Mouse (Mus musculus) forebrain, embryonic 15.5 days (tissue): ENCODE results near the gene Pdap1. TPM values are rescaled to one million over a fixed set of nuclear protein-coding genes. Genes with fewer than 3 reads are reported as not detected.

Source experiments
- ATAC-seq: fragments of 200-750 bp; cut with Nextera tagmentation; replicated peaks from 2 replicates; pipeline ENCODE4 v1.8.0; 2017; ENCODE audit warnings: mild to moderate bottlenecking, moderate TSS enrichment, moderate library complexity
- H3K27ac ChIP-seq: fragments of 300-500 bp; sonication (generic); replicated peaks from 2 replicates; pipeline ENCODE4 v1.5.1; 2015; ENCODE audit warnings: mild to moderate bottlenecking, inconsistent platforms
- H3K27me3 ChIP-seq: fragments of 300-500 bp; sonication (generic); 2 replicates; pipeline ENCODE4 v1.6.1; 2015; ENCODE audit warnings: inconsistent platforms
- H3K36me3 ChIP-seq: fragments of 300-500 bp; sonication (generic); 2 replicates; pipeline ENCODE4 v1.6.1; 2015; ENCODE audit warnings: mild to moderate bottlenecking, inconsistent platforms
- H3K4me1 ChIP-seq: fragments of 300-500 bp; sonication (generic); 2 replicates; pipeline ENCODE4 v1.6.1; 2015; ENCODE audit warnings: inconsistent platforms
- H3K4me2 ChIP-seq: fragments of 300-500 bp; sonication (generic); replicated peaks from 2 replicates; pipeline ENCODE4 v1.6.1; 2015; ENCODE audit warnings: mild to moderate bottlenecking, inconsistent platforms
- H3K4me3 ChIP-seq: fragments of 300-500 bp; sonication (generic); 2 replicates; pipeline ENCODE4 v1.5.1; 2015; ENCODE audit warnings: mild to moderate bottlenecking, inconsistent platforms
- H3K9ac ChIP-seq: fragments of 300-500 bp; sonication (generic); replicated peaks from 2 replicates; pipeline ENCODE4 v1.6.1; 2015; ENCODE audit warnings: mild to moderate bottlenecking, inconsistent platforms
- H3K9me3 ChIP-seq: fragments of 300-500 bp; sonication (generic); 2 replicates; pipeline ENCODE4 v1.6.1; 2016; ENCODE audit warnings: inconsistent platforms
- WGBS: fragments of 180-500 bp; shearing (Covaris S2); methylation state at CpG from one replicate; pipeline ENCODE4 v1.1.7; 2015; ENCODE audit warnings: mixed read lengths; 5-methylcytosine and 5-hydroxymethylcytosine counted together
- polyA plus RNA-seq: library from polyadenylated mRNA; unstranded; fragments of >200 nt; fragmentation: Nextera tagmentation; extraction: Ambion mirVana; gene quantifications from 2 replicates; pipeline ENCODE4 v1.2.1, GENCODE M21; 2015

The Pdap1 gene
- 110 and 114 TPM in 2 replicates for polyA plus RNA-seq

DNA sequence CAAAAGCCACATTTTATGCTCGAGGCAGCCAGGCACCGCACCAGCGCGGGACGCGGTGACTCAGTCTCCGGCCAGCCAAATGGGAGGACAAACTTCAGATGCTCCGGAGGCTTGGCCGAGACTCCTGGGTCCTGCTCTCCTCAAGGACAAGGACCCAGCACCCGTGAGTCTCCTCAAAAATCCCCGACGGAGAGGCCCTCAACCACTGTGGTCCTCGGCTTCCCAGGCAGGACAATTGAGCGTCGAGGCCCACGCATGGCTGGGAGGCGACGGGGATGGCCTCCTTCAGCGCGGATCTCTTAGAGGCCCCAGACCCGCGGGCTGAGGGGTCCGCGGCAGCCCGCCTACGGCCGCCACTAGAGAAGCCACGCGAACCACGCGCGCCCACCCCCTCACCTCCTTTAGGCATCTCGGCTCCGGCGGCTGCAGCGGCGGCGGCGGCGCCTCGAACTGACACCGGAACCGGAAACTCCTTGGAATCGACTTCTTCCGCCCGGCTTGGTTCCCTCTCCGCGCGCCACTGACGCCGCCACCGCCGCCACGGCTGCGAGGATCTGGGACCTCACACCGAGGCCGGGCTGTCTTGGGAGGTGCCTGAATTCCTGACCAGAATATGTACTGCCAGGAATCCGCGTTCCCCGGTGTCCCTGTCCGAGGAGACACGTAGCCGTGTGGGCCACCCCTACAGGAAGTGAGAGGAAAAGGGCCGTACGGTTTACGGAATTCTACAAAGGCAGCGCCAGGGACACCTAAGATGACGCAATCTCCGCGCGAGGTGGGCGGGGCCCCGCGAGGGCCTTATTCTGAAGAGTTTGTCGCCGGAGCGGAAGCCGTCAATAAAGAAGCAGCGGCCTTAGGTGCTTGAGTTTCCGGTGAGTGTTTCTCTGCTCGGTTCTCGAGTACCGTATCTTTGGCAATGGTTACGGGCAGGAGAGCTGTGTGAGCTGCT is at the start of gene Pdap1, which contains the start of gene Bud31:
Gene Pdap1, minus strand, starts transcription at position 668 of the 949 bp plus-strand sequence.
Gene Bud31, plus strand, starts transcription at position 792 of the 949 bp plus-strand sequence.
- H3K9me3 ChIP-seq = no peaks in the 10 kb centered on the region
- H3K27ac ChIP-seq = peak within 1 kb of the TSS; percentile 94
- H3K4me2 ChIP-seq = peak within 1 kb of the TSS; percentile 75
- peak within 1 kb of the TSS; percentile 76 for H3K9ac ChIP-seq
- peak within 1 kb of the TSS; percentile 81 for H3K4me3 ChIP-seq
- WGBS = under 1% methylated on average over 83 of the region's 84 CpGs
- peaks cover 28% of the 10 kb centered on the region for H3K4me1 ChIP-seq
- no peaks in the 10 kb centered on the region for H3K27me3 ChIP-seq
- ATAC-seq = peak; percentile 96
- H3K36me3 ChIP-seq = peaks cover 46% of the 10 kb centered on the region

GRCm38 (mm10) chr5:145189416-145189815 is 49.4 kb upstream of the Pdap1 start:
- Histone ChIP-seq H3K27me3 (no peaks in the 10 kb centered on the region), H3K9ac (no peak overlapping the region), H3K4me3 (no peak overlapping the region), H3K4me1 (peaks cover 25% of the 10 kb centered on the region), H3K4me2 (no peak overlapping the region), H3K9me3 (no peaks in the 10 kb centered on the region), H3K36me3 (peaks cover 47% of the 10 kb centered on the region), H3K27ac (no peak overlapping the region)
- no peak for ATAC-seq
- WGBS = 97% methylated on average over 6 of the region's 6 CpGs

- H3K36me3 ChIP-seq = peaks cover 78% of the 10 kb centered on the region
- no peak overlapping the region for H3K27ac ChIP-seq
- no peak overlapping the region for H3K4me2 ChIP-seq
- no peaks in the 10 kb centered on the region for H3K27me3 ChIP-seq
- peaks cover 14% of the 10 kb centered on the region for H3K4me1 ChIP-seq
- H3K4me3 ChIP-seq = no peak overlapping the region
- ATAC-seq = no peak
- WGBS = 95% methylated on average over 2 of the region's 2 CpGs
- H3K9ac ChIP-seq = no peak overlapping the region
- H3K9me3 ChIP-seq = no peaks in the 10 kb centered on the region
Measured at GRCm38 (mm10) chr5:145185244-145185643, 45.2 kb upstream of the Pdap1 start.

DNA sequence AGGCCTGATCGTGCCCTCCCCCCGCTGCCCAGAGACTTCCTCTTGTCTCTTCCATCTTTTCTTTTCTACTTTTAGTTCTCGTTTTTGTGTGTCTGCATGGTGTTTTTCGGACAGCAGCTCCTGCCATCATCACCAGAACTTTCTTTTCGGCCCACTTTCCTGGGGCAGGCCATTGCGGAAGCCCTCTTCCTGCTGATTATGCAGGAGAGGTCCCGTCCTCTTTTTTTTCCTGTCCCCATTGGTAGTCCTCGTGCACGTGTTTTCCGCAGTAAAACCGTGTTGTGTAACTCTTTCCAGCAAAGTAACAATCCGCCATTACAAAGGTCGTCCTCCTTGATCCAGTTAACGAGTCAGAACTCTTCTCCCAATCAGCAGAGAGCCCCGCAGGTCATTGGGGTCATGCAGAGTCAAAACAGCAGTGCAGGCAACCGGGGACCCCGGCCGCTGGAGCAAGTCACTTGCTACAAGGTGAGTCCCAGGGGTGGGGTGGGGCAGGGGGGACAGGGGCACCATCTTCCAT is 38.5 kb upstream of the Pdap1 start:
- H3K27ac ChIP-seq = no peak overlapping the region
- 82% methylated on average over 18 of the region's 18 CpGs for WGBS
- H3K4me1 ChIP-seq = no peaks in the 10 kb centered on the region
- H3K4me2 ChIP-seq = no peak overlapping the region
- ATAC-seq = no peak
- H3K36me3 ChIP-seq = peaks cover 97% of the 10 kb centered on the region
- no peak overlapping the region for H3K4me3 ChIP-seq
- no peak overlapping the region for H3K9ac ChIP-seq
- H3K27me3 ChIP-seq = no peaks in the 10 kb centered on the region
- no peaks in the 10 kb centered on the region for H3K9me3 ChIP-seq

DNA sequence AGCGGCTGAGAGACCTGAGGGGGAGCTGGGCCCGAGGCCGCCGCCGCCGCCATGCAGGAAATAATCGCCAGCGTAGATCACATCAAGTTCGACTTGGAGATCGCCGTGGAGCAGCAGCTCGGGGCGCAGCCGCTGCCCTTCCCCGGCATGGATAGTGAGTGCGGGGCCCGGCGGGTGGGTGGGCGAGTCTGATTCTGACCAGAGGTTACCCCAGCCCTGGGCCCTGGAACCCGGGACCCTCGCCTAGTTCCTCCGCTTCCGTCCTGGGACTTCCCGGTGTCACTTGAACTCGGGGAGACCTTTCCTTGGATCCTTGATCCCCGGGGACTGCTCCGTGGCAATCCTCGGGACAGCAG is 27.2 kb upstream of the Pdap1 start:
- peak overlapping the region; percentile 84 for H3K27ac ChIP-seq
- H3K9me3 ChIP-seq = no peaks in the 10 kb centered on the region
- ATAC-seq = peak; percentile 76
- WGBS = under 1% methylated on average over 28 of the region's 28 CpGs
- H3K4me1 ChIP-seq = peaks cover 28% of the 10 kb centered on the region
- peak overlapping the region; percentile 63 for H3K4me2 ChIP-seq
- peak overlapping the region; percentile 94 for H3K9ac ChIP-seq
- no peaks in the 10 kb centered on the region for H3K27me3 ChIP-seq
- H3K36me3 ChIP-seq = peaks cover 28% of the 10 kb centered on the region
- H3K4me3 ChIP-seq = peak overlapping the region; percentile 89

- WGBS = under 1% methylated on average over 51 of the region's 51 CpGs
- peaks cover 27% of the 10 kb centered on the region for H3K36me3 ChIP-seq
- peak within 1 kb of the TSS; percentile 89 for H3K4me3 ChIP-seq
- peak within 1 kb of the TSS; percentile 84 for H3K27ac ChIP-seq
- no peaks in the 10 kb centered on the region for H3K9me3 ChIP-seq
- H3K4me2 ChIP-seq = peak within 1 kb of the TSS; percentile 63
- peak; percentile 96 for ATAC-seq
- H3K4me1 ChIP-seq = peaks cover 28% of the 10 kb centered on the region
- peak within 1 kb of the TSS; percentile 94 for H3K9ac ChIP-seq
- no peaks in the 10 kb centered on the region for H3K27me3 ChIP-seq
Measured at GRCm38 (mm10) chr5:145166536-145167305, 26.7 kb upstream of the Pdap1 start, which contains the start of the genes Ptcd1 and Cpsf4. Ptcd1 (minus strand) TSS chr5:145167108. Cpsf4 (plus strand) TSS chr5:145167213.

DNA sequence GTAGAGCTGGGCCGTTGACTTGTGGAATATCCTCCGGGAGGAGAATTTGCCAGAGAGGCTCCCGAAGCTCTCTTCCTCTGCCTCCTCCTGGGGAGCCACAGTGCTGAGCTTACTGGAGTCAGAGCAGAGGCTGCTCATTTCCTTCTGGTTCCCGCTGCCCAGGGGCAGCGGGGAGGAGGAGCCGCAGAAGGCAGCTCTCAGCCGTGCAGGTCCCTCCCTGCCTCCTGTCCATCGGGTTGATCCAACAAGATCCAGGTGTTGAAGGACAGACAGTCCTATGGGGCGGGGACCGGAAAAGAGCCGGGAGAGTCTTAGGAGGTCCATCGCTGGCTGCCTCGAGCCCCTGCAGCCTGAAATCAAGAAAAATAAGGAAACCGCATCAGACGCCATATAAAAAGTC is 25.1 kb upstream of the Pdap1 start:
- no peaks in the 10 kb centered on the region for H3K9me3 ChIP-seq
- peaks cover 28% of the 10 kb centered on the region for H3K4me1 ChIP-seq
- WGBS = 91% methylated on average over 15 of the region's 15 CpGs
- no peak overlapping the region for H3K9ac ChIP-seq
- H3K4me2 ChIP-seq = no peak overlapping the region
- no peak overlapping the region for H3K4me3 ChIP-seq
- H3K27ac ChIP-seq = no peak overlapping the region
- no peaks in the 10 kb centered on the region for H3K27me3 ChIP-seq
- ATAC-seq = no peak
- peaks cover 21% of the 10 kb centered on the region; the same call in 1 of the 2 replicates for H3K36me3 ChIP-seq

- H3K4me1 ChIP-seq = peaks cover 28% of the 10 kb centered on the region
- H3K4me3 ChIP-seq = no peak overlapping the region
- H3K27ac ChIP-seq = no peak overlapping the region
- no peak overlapping the region for H3K4me2 ChIP-seq
- H3K36me3 ChIP-seq = peaks cover 24% of the 10 kb centered on the region
- H3K9me3 ChIP-seq = no peaks in the 10 kb centered on the region
- ATAC-seq = no peak
- H3K9ac ChIP-seq = no peak overlapping the region
- H3K27me3 ChIP-seq = no peaks in the 10 kb centered on the region
- 81% methylated on average over 3 of the region's 3 CpGs for WGBS
Measured at GRCm38 (mm10) chr5:145164710-145165109, 24.7 kb upstream of the Pdap1 start.

GRCm38 (mm10) chr5:145161361-145161760 is 21.3 kb upstream of the Pdap1 start:
- Histone ChIP-seq H3K27ac (no peak overlapping the region), H3K4me1 (peaks cover 12% of the 10 kb centered on the region), H3K4me2 (no peak overlapping the region), H3K4me3 (no peak overlapping the region), H3K9ac (no peak overlapping the region), H3K27me3 (no peaks in the 10 kb centered on the region), H3K9me3 (no peaks in the 10 kb centered on the region), H3K36me3 (peaks cover 50% of the 10 kb centered on the region)
- ATAC-seq = no peak
- WGBS = 95% methylated on average over 14 of the region's 14 CpGs

- H3K9ac ChIP-seq = no peak overlapping the region
- no peak for ATAC-seq
- H3K27me3 ChIP-seq = no peaks in the 10 kb centered on the region
- no peak overlapping the region for H3K4me3 ChIP-seq
- peaks cover 89% of the 10 kb centered on the region for H3K36me3 ChIP-seq
- H3K9me3 ChIP-seq = no peaks in the 10 kb centered on the region
- no peaks in the 10 kb centered on the region for H3K4me1 ChIP-seq
- WGBS = 94% methylated on average over 5 of the region's 5 CpGs
- no peak overlapping the region for H3K27ac ChIP-seq
- no peak overlapping the region for H3K4me2 ChIP-seq
Measured at GRCm38 (mm10) chr5:145152690-145153089, 12.7 kb upstream of the Pdap1 start.

- H3K4me2 ChIP-seq = no peak overlapping the region
- 91% methylated on average over 6 of the region's 6 CpGs for WGBS
Measured at GRCm38 (mm10) chr5:145149294-145149693, 9.3 kb upstream of the Pdap1 start.

GRCm38 (mm10) chr5:145147748-145148147 is 7.7 kb upstream of the Pdap1 start:
- Histone ChIP-seq H3K4me3 (no peak overlapping the region), H3K9ac (no peak overlapping the region), H3K4me1 (no peaks in the 10 kb centered on the region), H3K36me3 (peaks cover 97% of the 10 kb centered on the region), H3K27ac (no peak overlapping the region), H3K9me3 (no peaks in the 10 kb centered on the region), H3K27me3 (no peaks in the 10 kb centered on the region), H3K4me2 (no peak overlapping the region)
- no peak for ATAC-seq
- WGBS = 92% methylated on average over 5 of the region's 5 CpGs

More at GRCm38 (mm10) chr5:145149294-145149693, 9.3 kb upstream of the Pdap1 start:
- Histone ChIP-seq H3K27me3 (no peaks in the 10 kb centered on the region), H3K4me3 (no peak overlapping the region), H3K9me3 (no peaks in the 10 kb centered on the region), H3K36me3 (peaks cover 97% of the 10 kb centered on the region), H3K9ac (no peak overlapping the region), H3K4me1 (no peaks in the 10 kb centered on the region), H3K27ac (no peak overlapping the region)
- ATAC-seq = no peak
